Mouse (Mus musculus): Measurements from ENCODE around the gene Sema6d. TPM values are rescaled to one million over a fixed set of nuclear protein-coding genes. Genes with fewer than 3 reads are reported as not detected.

The Sema6d gene
- polyA plus RNA-seq, 2 experiments = 2.2 to 3.2 TPM

- no peak overlapping the region for H3K4me3 ChIP-seq (ENCODE audit: insufficient read depth in 1 of 2, low read depth in 2 of 2, low read length in 2 of 2)
- no peak for TF ChIP-seq CTCF (IDR thresholded peaks at IDR 0.05; ENCODE audit: low read depth)
- TF ChIP-seq EP300 (IDR thresholded peaks at IDR 0.05; ENCODE audit: low read depth) = no peak
- WGBS (ENCODE audit: insufficient replicate concordance) = 68% methylated on average over 3 of the region's 3 CpGs
- no peaks in the 10 kb centered on the region for H3K27me3 ChIP-seq (ENCODE audit: control insufficient read depth, insufficient read depth, low read length)
- ATAC-seq (ENCODE audit: insufficient read depth) (no peak), DNase-seq (ENCODE audit: low read depth in 3 of 3, low spot score in 3 of 3) (no peak)
- no peak overlapping the region for H3K4me2 ChIP-seq (ENCODE audit: low read depth)
- no peak overlapping the region for H3K27ac ChIP-seq
- no peaks in the 10 kb centered on the region for H3K36me3 ChIP-seq (replicated peaks; ENCODE audit: control insufficient read depth, insufficient read depth, low read depth)
- no peak overlapping the region for H3K9ac ChIP-seq (replicated peaks)
- H3K9me3 ChIP-seq (ENCODE audit: control insufficient read depth, low read length) = no peaks in the 10 kb centered on the region
- peaks cover 0 to 2% of the 10 kb centered on the region in 2 experiments; a peak in 1 of 4 replicates for H3K4me1 ChIP-seq (replicated peaks; ENCODE audit: control insufficient read depth in 2 of 2, insufficient read depth in 2 of 2, low read length in 1 of 2)
Measured at GRCm38 (mm10) chr2:124618526-124619219, 528.9 kb downstream of the Sema6d start.

- no peaks in the 10 kb centered on the region for H3K9me3 ChIP-seq (ENCODE audit: control insufficient read depth, low read length)
- DNase-seq (ENCODE audit: low read depth in 3 of 3, low spot score in 3 of 3) = no peak
- no peak overlapping the region for H3K9ac ChIP-seq (replicated peaks)
- TF ChIP-seq CTCF (IDR thresholded peaks at IDR 0.05; ENCODE audit: low read depth) = no peak
- TF ChIP-seq EP300 (IDR thresholded peaks at IDR 0.05; ENCODE audit: low read depth) = no peak
- no peaks in the 10 kb centered on the region for H3K36me3 ChIP-seq (replicated peaks; ENCODE audit: control insufficient read depth, insufficient read depth, low read depth)
- no peak overlapping the region for H3K4me3 ChIP-seq (ENCODE audit: insufficient read depth in 1 of 2, low read depth in 2 of 2, low read length in 2 of 2)
- no peak overlapping the region for H3K27ac ChIP-seq
- peaks cover 0 to 2% of the 10 kb centered on the region in 2 experiments; a peak in 1 of 4 replicates for H3K4me1 ChIP-seq (replicated peaks; ENCODE audit: control insufficient read depth in 2 of 2, insufficient read depth in 2 of 2, low read length in 1 of 2)
- ATAC-seq (ENCODE audit: insufficient read depth) = no peak
- H3K4me2 ChIP-seq (ENCODE audit: low read depth) = no peak overlapping the region
- WGBS (ENCODE audit: insufficient replicate concordance) = 34% methylated on average over 6 of the region's 6 CpGs
- H3K27me3 ChIP-seq (ENCODE audit: control insufficient read depth, insufficient read depth, low read length) = no peaks in the 10 kb centered on the region
Measured at GRCm38 (mm10) chr2:124620470-124620869, 530.7 kb downstream of the Sema6d start.

DNA sequence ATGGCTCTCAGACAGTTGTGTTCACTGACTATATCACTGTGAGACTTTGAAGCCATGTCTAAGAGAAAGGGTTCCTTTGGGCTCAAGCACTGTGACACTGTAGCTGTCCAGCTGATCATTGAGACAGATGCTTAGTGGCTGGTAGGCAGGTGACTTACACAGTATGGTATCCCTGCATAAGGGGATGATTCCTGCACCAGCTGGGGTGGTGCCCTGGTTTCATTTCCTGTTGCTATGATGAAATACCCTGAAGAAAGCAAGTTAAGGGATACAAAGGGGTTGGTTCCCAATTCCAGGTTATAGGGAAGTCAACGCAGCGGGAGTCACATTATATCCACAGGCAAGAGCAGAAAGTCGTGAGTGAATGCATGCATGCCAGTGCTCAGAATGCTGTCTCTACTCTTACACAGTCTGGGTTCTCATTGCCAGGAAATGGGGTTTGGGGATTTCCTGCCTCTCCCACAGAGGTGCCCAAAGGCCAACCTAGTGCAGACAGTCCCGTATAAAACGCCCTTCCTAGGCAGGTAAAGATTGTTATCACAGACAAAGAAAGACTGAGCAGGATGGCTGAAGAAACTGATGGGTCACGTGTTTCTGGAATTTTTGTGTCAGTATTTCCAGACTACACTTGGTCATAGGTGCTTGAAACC lies 532.3 kb downstream of the Sema6d start:
- Histone ChIP-seq H3K36me3 (replicated peaks; ENCODE audit: control insufficient read depth, insufficient read depth, low read depth) (no peaks in the 10 kb centered on the region), H3K4me1 (replicated peaks; ENCODE audit: control insufficient read depth in 2 of 2, insufficient read depth in 2 of 2, low read length in 1 of 2) (no peaks in the 10 kb centered on the region; a peak in 1 of 4 replicates), H3K27ac (no peak overlapping the region), H3K27me3 (ENCODE audit: control insufficient read depth, insufficient read depth, low read length) (no peaks in the 10 kb centered on the region), H3K4me3 (ENCODE audit: insufficient read depth in 1 of 2, low read depth in 2 of 2, low read length in 2 of 2) (no peak overlapping the region), H3K9me3 (ENCODE audit: control insufficient read depth, low read length) (no peaks in the 10 kb centered on the region), H3K4me2 (ENCODE audit: low read depth) (no peak overlapping the region), H3K9ac (replicated peaks) (no peak overlapping the region)
- DNase-seq (ENCODE audit: low read depth in 3 of 3, low spot score in 3 of 3) = no peak
- no peak for TF ChIP-seq EP300 (IDR thresholded peaks at IDR 0.05; ENCODE audit: low read depth)
- no peak for TF ChIP-seq CTCF (IDR thresholded peaks at IDR 0.05; ENCODE audit: low read depth)
- no peak for ATAC-seq (ENCODE audit: insufficient read depth)
- 34% methylated on average over 6 of the region's 6 CpGs for WGBS (ENCODE audit: insufficient replicate concordance)

DNA sequence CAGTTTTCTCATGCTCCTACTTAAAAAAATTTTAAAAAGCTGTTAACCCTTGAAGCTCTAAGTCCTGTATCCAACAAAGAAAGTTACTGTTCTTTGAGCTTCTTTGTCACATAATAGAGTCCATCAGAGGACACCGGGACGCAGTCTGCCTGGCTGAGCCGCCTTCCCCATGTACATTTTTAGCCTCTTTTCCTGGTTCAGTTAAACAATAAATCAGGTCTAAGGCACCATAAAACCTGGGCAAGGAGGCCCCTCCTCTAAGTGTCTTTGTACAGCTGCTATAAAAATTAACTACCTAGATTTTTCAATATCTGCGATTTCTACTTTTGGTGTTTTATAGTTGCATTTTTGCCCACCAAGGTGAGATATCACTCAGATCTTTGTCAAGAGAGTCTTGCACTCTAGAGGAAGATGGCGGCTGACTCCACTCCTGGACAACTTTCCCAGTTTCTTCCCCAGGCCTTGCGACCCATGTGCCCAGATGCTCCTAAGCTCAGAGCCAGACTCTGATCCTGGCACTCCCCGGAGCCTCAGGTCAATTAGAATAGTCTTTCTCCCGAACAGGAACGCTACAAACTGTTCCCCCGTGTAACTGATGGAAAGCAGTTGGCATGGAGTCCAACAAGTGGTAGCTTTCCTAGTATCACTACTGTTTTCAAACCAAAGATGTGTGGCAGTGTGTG lies 534.6 kb downstream of the Sema6d start:
- no peak overlapping the region for H3K27ac ChIP-seq

DNA sequence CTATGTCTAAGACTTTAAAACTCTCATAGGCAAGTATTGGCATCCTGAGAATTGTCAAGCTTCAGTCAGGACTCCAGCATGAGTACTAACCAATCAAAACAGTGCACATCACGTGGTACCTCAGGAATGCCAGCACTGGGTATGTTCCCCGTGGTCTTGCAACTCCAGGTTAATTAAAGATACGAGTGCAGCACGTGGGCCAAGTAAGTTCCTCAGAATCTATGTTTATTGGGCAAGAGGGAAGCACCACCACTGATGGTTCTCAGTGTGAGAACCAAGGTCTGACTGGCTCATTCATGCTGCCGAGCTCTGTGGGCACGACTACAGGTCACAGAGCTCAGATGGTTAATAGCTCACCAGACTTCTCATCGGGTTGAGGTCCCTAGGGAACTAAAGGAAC lies 536.7 kb downstream of the Sema6d start:
- no peak for TF ChIP-seq CTCF (IDR thresholded peaks at IDR 0.05; ENCODE audit: low read depth)
- no peak for TF ChIP-seq EP300 (IDR thresholded peaks at IDR 0.05; ENCODE audit: low read depth)
- DNase-seq (ENCODE audit: low read depth in 3 of 3, low spot score in 3 of 3) (no peak), ATAC-seq (ENCODE audit: insufficient read depth) (no peak)
- no peak overlapping the region for H3K9ac ChIP-seq (replicated peaks)
- H3K4me2 ChIP-seq (ENCODE audit: low read depth) = no peak overlapping the region
- no peak overlapping the region for H3K27ac ChIP-seq
- H3K36me3 ChIP-seq (replicated peaks; ENCODE audit: control insufficient read depth, insufficient read depth, low read depth) = no peaks in the 10 kb centered on the region
- no peaks in the 10 kb centered on the region for H3K27me3 ChIP-seq (ENCODE audit: control insufficient read depth, insufficient read depth, low read length)
- WGBS (ENCODE audit: insufficient replicate concordance) = 62% methylated on average over 7 of the region's 7 CpGs
- H3K9me3 ChIP-seq (ENCODE audit: control insufficient read depth, low read length) = no peaks in the 10 kb centered on the region
- H3K4me1 ChIP-seq (replicated peaks; ENCODE audit: control insufficient read depth in 2 of 2, insufficient read depth in 2 of 2, low read length in 1 of 2) = no peaks in the 10 kb centered on the region
- H3K4me3 ChIP-seq (ENCODE audit: insufficient read depth in 1 of 2, low read depth in 2 of 2, low read length in 2 of 2) = no peak overlapping the region

More for the DNA sequence above, 534.6 kb downstream of the Sema6d start:
- DNase-seq (ENCODE audit: low read depth in 3 of 3, low spot score in 3 of 3) (no peak), ATAC-seq (ENCODE audit: insufficient read depth) (no peak)
- H3K36me3 ChIP-seq (replicated peaks; ENCODE audit: control insufficient read depth, insufficient read depth, low read depth) = no peaks in the 10 kb centered on the region
- no peaks in the 10 kb centered on the region for H3K9me3 ChIP-seq (ENCODE audit: control insufficient read depth, low read length)
- no peaks in the 10 kb centered on the region for H3K27me3 ChIP-seq (ENCODE audit: control insufficient read depth, insufficient read depth, low read length)
- H3K4me1 ChIP-seq (replicated peaks; ENCODE audit: control insufficient read depth in 2 of 2, insufficient read depth in 2 of 2, low read length in 1 of 2) = no peaks in the 10 kb centered on the region
- WGBS (ENCODE audit: insufficient replicate concordance) = 66% methylated on average over 10 of the region's 10 CpGs
- no peak for TF ChIP-seq CTCF (IDR thresholded peaks at IDR 0.05; ENCODE audit: low read depth)
- TF ChIP-seq EP300 (IDR thresholded peaks at IDR 0.05; ENCODE audit: low read depth) = no peak
- H3K4me2 ChIP-seq (ENCODE audit: low read depth) = no peak overlapping the region
- no peak overlapping the region for H3K4me3 ChIP-seq (ENCODE audit: insufficient read depth in 1 of 2, low read depth in 2 of 2, low read length in 2 of 2)
- no peak overlapping the region for H3K9ac ChIP-seq (replicated peaks)
